Mouse (Mus musculus) liver, embryonic 11.5 days (tissue): ENCODE data around the gene Olfr1022. TPM values are rescaled to one million over a fixed set of nuclear protein-coding genes. Genes with fewer than 3 reads are reported as not detected.

Experiments
- ATAC-seq: fragments of 200-750 bp; cut with Nextera tagmentation; replicated peaks from 2 replicates; pipeline ENCODE4 v1.8.0; 2017; ENCODE audit warnings: moderate number of reproducible peaks, mild to moderate bottlenecking, moderate TSS enrichment, moderate library complexity; ENCODE audit not compliant: low FRiP score
- DNase-seq: peaks from one replicate; pipeline ENCODE4 v3.0.0-alpha.2; 2017; ENCODE audit warnings: low spot score
- H3K27ac ChIP-seq: fragments of 300-500 bp; sonication (generic); 2 replicates; pipeline ENCODE4 v1.5.1; 2014; ENCODE audit warnings: mild to moderate bottlenecking, low read depth, low read length, control low read depth
- H3K27me3 ChIP-seq: fragments of 300-500 bp; sonication (generic); replicated peaks from 2 replicates; pipeline ENCODE4 v1.6.1; 2014; ENCODE audit warnings: low read length, mixed read lengths; ENCODE audit not compliant: control insufficient read depth, insufficient read depth
- H3K36me3 ChIP-seq: fragments of 300-500 bp; sonication (generic); 2 replicates; pipeline ENCODE4 v1.6.1; 2014; ENCODE audit warnings: mild to moderate bottlenecking, low read length, moderate library complexity, mixed read lengths; ENCODE audit not compliant: control insufficient read depth, insufficient read depth
- H3K4me1 ChIP-seq: fragments of 300-500 bp; sonication (generic); replicated peaks from 2 replicates; pipeline ENCODE4 v1.6.1; 2014; ENCODE audit warnings: low read length, mixed read lengths; ENCODE audit not compliant: control insufficient read depth, insufficient read depth
- H3K4me2 ChIP-seq: fragments of 300-500 bp; sonication (generic); 2 replicates; pipeline ENCODE4 v1.6.1; 2014; ENCODE audit warnings: mild to moderate bottlenecking, control low read depth, moderate library complexity
- H3K4me3 ChIP-seq: fragments of 300-500 bp; sonication (generic); 2 replicates; pipeline ENCODE4 v1.5.1; 2014; ENCODE audit warnings: low read depth, low read length, control low read depth
- H3K9ac ChIP-seq: fragments of 300-500 bp; sonication (generic); 2 replicates; pipeline ENCODE4 v1.6.1; 2014; ENCODE audit warnings: low read depth, low read length, control low read depth
- H3K9me3 ChIP-seq: fragments of 300-500 bp; sonication (generic); 2 replicates; pipeline ENCODE4 v1.6.1; 2016; ENCODE audit warnings: low read length, inconsistent platforms, mixed read lengths; ENCODE audit not compliant: control insufficient read depth
- WGBS: fragments of 180-500 bp; shearing (Covaris S2); extraction: QIAGEN DNeasy Blood & Tissue Kit; methylation state at CpG from one replicate; pipeline ENCODE4 v1.1.7; 2014; 5-methylcytosine and 5-hydroxymethylcytosine counted together
- polyA plus RNA-seq: library from polyadenylated mRNA; unstranded; fragments of >200 nt; fragmentation: Nextera tagmentation; extraction: Ambion mirVana; gene quantifications from 2 replicates; pipeline ENCODE4 v1.2.1, GENCODE M21; 2014

The Olfr1022 gene
- polyA plus RNA-seq: not detected in 2 replicates

- DNase-seq (no peak), ATAC-seq (no peak)
- Histone ChIP-seq H3K4me1 (no peaks in the 10 kb centered on the region), H3K36me3 (no peaks in the 10 kb centered on the region), H3K4me2 (no peak within 1 kb of the TSS), H3K4me3 (no peak within 1 kb of the TSS), H3K9me3 (no peaks in the 10 kb centered on the region), H3K27ac (no peak within 1 kb of the TSS), H3K9ac (no peak within 1 kb of the TSS), H3K27me3 (no peaks in the 10 kb centered on the region)
- 46% methylated on average over 2 of the region's 2 CpGs for WGBS
These were observed at the start of gene Olfr1022 for GRCm38 (mm10) chr2:85868294-85868693. TSS of gene Olfr1022 (plus strand) at chr2:85868594.

- H3K36me3 ChIP-seq: no peaks in the 10 kb centered on the region
- H3K4me3 ChIP-seq: no peak within 1 kb of the TSS
- H3K4me1 ChIP-seq: no peaks in the 10 kb centered on the region
- ATAC-seq: no peak
- no peaks in the 10 kb centered on the region for H3K9me3 ChIP-seq
- no peak for DNase-seq
- no peaks in the 10 kb centered on the region for H3K27me3 ChIP-seq
- no peak within 1 kb of the TSS for H3K4me2 ChIP-seq
- no peak within 1 kb of the TSS for H3K27ac ChIP-seq
- H3K9ac ChIP-seq: no peak within 1 kb of the TSS
These were observed 23.0 kb upstream of the Olfr1022 start, which contains the start of gene Olfr1019 for GRCm38 (mm10) chr2:85845383-85845782. TSS of gene Olfr1019 (minus strand) at chr2:85845483.

- WGBS: 90% methylated on average over 1 of the region's 1 CpGs
- no peak for ATAC-seq
- H3K4me3 ChIP-seq: no peak within 1 kb of the TSS
These were observed 21.7 kb upstream of the Olfr1022 start, which contains the start of gene Olfr1020 for GRCm38 (mm10) chr2:85846730-85847129. TSS of gene Olfr1020 (plus strand) at chr2:85847030.

GRCm38 (mm10) chr2:85885340-85885739 is 16.9 kb downstream of the Olfr1022 start, which contains the start of gene Olfr1023:
TSS of gene Olfr1023 (plus strand) at chr2:85885640.
- Histone ChIP-seq H3K27ac (no peak within 1 kb of the TSS), H3K27me3 (no peaks in the 10 kb centered on the region), H3K9ac (no peak within 1 kb of the TSS), H3K4me3 (no peak within 1 kb of the TSS), H3K36me3 (no peaks in the 10 kb centered on the region), H3K4me2 (no peak within 1 kb of the TSS), H3K9me3 (no peaks in the 10 kb centered on the region), H3K4me1 (no peaks in the 10 kb centered on the region)
- ATAC-seq: no peak
- WGBS: 66% methylated on average over 2 of the region's 2 CpGs
- no peak for DNase-seq

More at GRCm38 (mm10) chr2:85846730-85847129, 21.7 kb upstream of the Olfr1022 start, which contains the start of gene Olfr1020:
- no peak within 1 kb of the TSS for H3K9ac ChIP-seq
- no peaks in the 10 kb centered on the region for H3K9me3 ChIP-seq
- no peaks in the 10 kb centered on the region for H3K27me3 ChIP-seq
- no peaks in the 10 kb centered on the region for H3K36me3 ChIP-seq
- no peak for DNase-seq
- no peaks in the 10 kb centered on the region for H3K4me1 ChIP-seq
- H3K27ac ChIP-seq: no peak within 1 kb of the TSS
- H3K4me2 ChIP-seq: no peak within 1 kb of the TSS

- no peaks in the 10 kb centered on the region for H3K27me3 ChIP-seq
These were observed 36.6 kb downstream of the Olfr1022 start, which contains the start of gene Olfr1024 for GRCm38 (mm10) chr2:85904952-85905351. TSS of gene Olfr1024 (minus strand) at chr2:85905052.

GRCm38 (mm10) chr2:85913197-85913596 is 44.8 kb downstream of the Olfr1022 start:
- H3K4me3 ChIP-seq: no peak overlapping the region
- ATAC-seq (no peak), DNase-seq (no peak)
- no peak overlapping the region for H3K9ac ChIP-seq
- H3K4me1 ChIP-seq: no peaks in the 10 kb centered on the region
- H3K36me3 ChIP-seq: no peaks in the 10 kb centered on the region
- no peak overlapping the region for H3K27ac ChIP-seq
- no peaks in the 10 kb centered on the region for H3K27me3 ChIP-seq
- H3K9me3 ChIP-seq: no peaks in the 10 kb centered on the region
- H3K4me2 ChIP-seq: no peak overlapping the region

More at GRCm38 (mm10) chr2:85904952-85905351, 36.6 kb downstream of the Olfr1022 start, which contains the start of gene Olfr1024:
- no peak within 1 kb of the TSS for H3K27ac ChIP-seq
- H3K4me3 ChIP-seq: no peak within 1 kb of the TSS
- H3K36me3 ChIP-seq: no peaks in the 10 kb centered on the region
- no peaks in the 10 kb centered on the region for H3K9me3 ChIP-seq
- no peak for DNase-seq
- no peak within 1 kb of the TSS for H3K9ac ChIP-seq
- 85% methylated on average over 3 of the region's 3 CpGs for WGBS
- no peak for ATAC-seq
- H3K4me1 ChIP-seq: no peaks in the 10 kb centered on the region
- no peak within 1 kb of the TSS for H3K4me2 ChIP-seq

GRCm38 (mm10) chr2:85914893-85915292 is 46.5 kb downstream of the Olfr1022 start, which contains the start of gene Olfr1025-ps1:
TSS of gene Olfr1025-ps1 (plus strand) at chr2:85915193.
- H3K9ac ChIP-seq: no peak within 1 kb of the TSS
- H3K4me2 ChIP-seq: no peak within 1 kb of the TSS
- no peak within 1 kb of the TSS for H3K4me3 ChIP-seq
- no peaks in the 10 kb centered on the region for H3K4me1 ChIP-seq
- no peak for DNase-seq
- no peaks in the 10 kb centered on the region for H3K36me3 ChIP-seq
- no peak within 1 kb of the TSS for H3K27ac ChIP-seq
- no peaks in the 10 kb centered on the region for H3K27me3 ChIP-seq
- ATAC-seq: no peak
- H3K9me3 ChIP-seq: no peaks in the 10 kb centered on the region
- 54% methylated on average over 1 of the region's 1 CpGs for WGBS

Other genes starting within 250 kb of the Olfr1022 start
- not detected in 2 replicates for gene Olfr1002, start 217.9 kb upstream of the Olfr1022 start, polyA plus RNA-seq
- not detected in 2 replicates for gene Olfr154, start 204.1 kb upstream of the Olfr1022 start, polyA plus RNA-seq
- not detected in 2 replicates for gene Olfr1006, start 189.8 kb upstream of the Olfr1022 start, polyA plus RNA-seq
- gene Olfr1008, start 179.2 kb upstream of the Olfr1022 start, polyA plus RNA-seq: not detected in 2 replicates
- gene Olfr1009, start 153.2 kb upstream of the Olfr1022 start, polyA plus RNA-seq: not detected in 2 replicates
- gene Olfr1012, start 105.8 kb upstream of the Olfr1022 start, polyA plus RNA-seq: not detected in 2 replicates
- not detected in 2 replicates for gene Olfr1013, start 101.5 kb upstream of the Olfr1022 start, polyA plus RNA-seq
- not detected in 2 replicates for gene Olfr1014, start 95.9 kb upstream of the Olfr1022 start, polyA plus RNA-seq
- gene Olfr1015, start 86.6 kb upstream of the Olfr1022 start, polyA plus RNA-seq: not detected in 2 replicates
- not detected in 2 replicates for gene Olfr1016, start 66.0 kb upstream of the Olfr1022 start, polyA plus RNA-seq
- not detected in 2 replicates for gene Olfr1018, start 50.1 kb upstream of the Olfr1022 start, polyA plus RNA-seq
- gene Olfr1019, start 23.1 kb upstream of the Olfr1022 start, polyA plus RNA-seq: not detected in 2 replicates
- gene Olfr1020, start 21.6 kb upstream of the Olfr1022 start, polyA plus RNA-seq: not detected in 2 replicates
- gene Olfr1023, start 17.0 kb downstream of the Olfr1022 start, polyA plus RNA-seq: not detected in 2 replicates
- not detected in 2 replicates for gene Olfr1024, start 36.5 kb downstream of the Olfr1022 start, polyA plus RNA-seq
- gene Olfr1025-ps1, start 46.6 kb downstream of the Olfr1022 start, polyA plus RNA-seq: not detected in 2 replicates
- gene Olfr1026, start 53.0 kb downstream of the Olfr1022 start, polyA plus RNA-seq: not detected in 2 replicates
- not detected in 2 replicates for gene Olfr1028, start 81.8 kb downstream of the Olfr1022 start, polyA plus RNA-seq
- not detected in 2 replicates for gene Olfr1029, start 105.3 kb downstream of the Olfr1022 start, polyA plus RNA-seq
- not detected in 2 replicates for gene Olfr1030, start 110.7 kb downstream of the Olfr1022 start, polyA plus RNA-seq
- not detected in 2 replicates for gene Olfr1031, start 121.7 kb downstream of the Olfr1022 start, polyA plus RNA-seq
- gene Olfr1032, start 136.9 kb downstream of the Olfr1022 start, polyA plus RNA-seq: not detected in 2 replicates
- 0.60 and 0.88 TPM in 2 replicates for gene Olfr1033, start 152.0 kb downstream of the Olfr1022 start, polyA plus RNA-seq
- gene Olfr1034, start 177.3 kb downstream of the Olfr1022 start, polyA plus RNA-seq: not detected in 2 replicates
- gene Olfr1036, start 205.4 kb downstream of the Olfr1022 start, polyA plus RNA-seq: not detected in 2 replicates
- not detected in 2 replicates for gene Olfr1037, start 218.8 kb downstream of the Olfr1022 start, polyA plus RNA-seq